Mouse (Mus musculus) erythroblast, embryonic 14.5 days (primary cell): ENCODE data around the gene Wwc1.

Experiments
- GATA1 ChIP-seq: IDR thresholded peaks from 2 replicates; pipeline ENCODE4 v1.6.1; 2012; ENCODE audit warnings: low read length, inconsistent platforms, mixed read lengths
- TAL1 ChIP-seq: IDR thresholded peaks from 3 replicates; pipeline ENCODE4 v1.6.1; 2012; ENCODE audit warnings: low read length, inconsistent platforms, mixed read lengths

- TF ChIP-seq GATA1: no peak
- no peak for TF ChIP-seq TAL1
Observed at GRCm38 (mm10) chr11:35919383-35919782, 60.9 kb downstream of the Wwc1 start.
